Mouse (Mus musculus) kidney, adult 2 months (tissue): ENCODE data around the gene Gm14569. TPM values are rescaled to one million over a fixed set of nuclear protein-coding genes. Genes with fewer than 3 reads are reported as not detected.
A peak's percentile ranks its signal among the peaks of the same experiment; 100 is the strongest.

Experiments used
- DNase-seq: peaks from one replicate; pipeline ENCODE4 v3.0.0; 2021
- H3K27ac ChIP-seq: fragments of 200-500 bp; 2 replicates; pipeline ENCODE4 v1.5.1; 2012; ENCODE audit warnings: low read depth, low read length, control low read depth, inconsistent platforms; ENCODE audit not compliant: insufficient read depth
- H3K27me3 ChIP-seq: fragments of 200-500 bp; replicated peaks from 2 replicates; pipeline ENCODE4 v1.6.1; 2012; ENCODE audit warnings: mild to moderate bottlenecking, moderate library complexity, low read length, inconsistent platforms; ENCODE audit not compliant: control insufficient read depth, insufficient read depth
- H3K36me3 ChIP-seq: fragments of 200-500 bp; 2 replicates; pipeline ENCODE4 v1.6.1; 2012; ENCODE audit warnings: mild to moderate bottlenecking, moderate library complexity, low read length, inconsistent platforms; ENCODE audit not compliant: control insufficient read depth, insufficient read depth
- H3K4me1 ChIP-seq: fragments of 200-500 bp; 2 replicates; pipeline ENCODE4 v1.6.1; 2011; ENCODE audit warnings: low read length; ENCODE audit not compliant: control insufficient read depth, insufficient read depth
- H3K4me3 ChIP-seq: fragments of 200-500 bp; 2 replicates; pipeline ENCODE4 v1.5.1; 2011; ENCODE audit warnings: mild to moderate bottlenecking, low read depth, low read length, control low read depth; ENCODE audit not compliant: insufficient read depth
- CTCF ChIP-seq: fragments of 200-500 bp; conservative IDR thresholded peaks from 2 replicates; pipeline ENCODE4 v1.5.1; 2011; ENCODE audit warnings: low read depth, mild to moderate bottlenecking, control low read depth, low read length, moderate library complexity, mixed read lengths; ENCODE audit not compliant: insufficient read depth, insufficient read length
- POLR2A ChIP-seq: fragments of 200-500 bp; IDR thresholded peaks from one replicate; pipeline ENCODE4 v1.6.1; 2011; ENCODE audit warnings: low read depth, low read length, control low read depth
- WGBS: fragments of 180-500 bp; shearing (Covaris S2); methylation state at CpG from one replicate; pipeline ENCODE4 v1.1.7; 2018; 5-methylcytosine and 5-hydroxymethylcytosine counted together
- polyA plus RNA-seq: library from polyadenylated mRNA; depleted of rRNA; stranded (reverse); fragments of >200 nt; gene quantifications from 2 replicates; pipeline ENCODE4 v1.2.3, GENCODE M21; 2012; rRNA removed

Gene Gm14569
- polyA plus RNA-seq, 1 experiment: not detected

DNA sequence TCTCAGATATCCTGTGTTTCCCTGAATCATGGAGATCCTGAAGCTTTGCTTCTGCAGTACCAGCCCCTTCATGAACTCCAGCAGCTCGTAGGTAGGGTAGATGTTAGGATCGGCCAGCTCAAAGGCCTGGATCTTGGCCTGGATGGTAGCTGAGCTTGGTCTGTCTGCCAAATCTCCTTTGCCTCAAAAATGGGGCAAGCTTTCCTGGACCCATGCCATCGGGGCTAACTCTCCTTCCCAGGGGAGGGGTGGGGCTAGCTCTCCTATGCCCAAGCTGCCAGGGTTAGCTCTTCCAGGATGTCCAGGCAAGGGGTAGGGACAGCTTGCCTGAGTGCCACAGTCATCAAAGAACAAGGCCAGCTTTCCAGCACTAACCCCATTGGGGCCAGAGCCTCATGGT lies 72.5 kb downstream of the Gm14569 start:
- H3K36me3 ChIP-seq: no peaks in the 10 kb centered on the region
- 92% methylated on average over 3 of the region's 3 CpGs for WGBS
- H3K4me1 ChIP-seq: no peaks in the 10 kb centered on the region
- no peak for TF ChIP-seq POLR2A
- no peak for TF ChIP-seq CTCF
- peak; percentile 1 for DNase-seq
- H3K27ac ChIP-seq: no peak overlapping the region
- H3K27me3 ChIP-seq: no peaks in the 10 kb centered on the region
- H3K4me3 ChIP-seq: no peak overlapping the region

DNA sequence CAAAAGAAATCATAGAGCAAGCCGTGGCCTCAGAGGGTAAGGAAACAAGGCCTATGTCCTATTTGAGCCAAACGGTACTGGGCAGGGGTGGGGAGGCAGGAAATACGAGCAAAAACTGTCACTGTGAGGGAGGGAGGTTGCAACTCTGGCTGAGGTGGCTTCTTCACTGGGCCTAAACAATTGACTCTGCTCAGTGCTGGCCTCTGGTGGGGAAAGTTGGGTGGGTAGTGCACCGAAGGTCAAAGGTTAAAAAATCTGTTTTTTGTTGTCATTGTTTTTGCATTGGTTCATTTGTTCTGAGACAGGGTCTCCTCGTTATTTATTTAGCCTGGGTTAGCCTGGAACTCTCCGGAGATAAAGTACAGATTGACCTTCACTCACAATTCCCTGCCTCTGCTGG lies 89.3 kb downstream of the Gm14569 start:
- TF ChIP-seq POLR2A (no peak), CTCF (no peak)
- no peaks in the 10 kb centered on the region for H3K4me1 ChIP-seq
- no peaks in the 10 kb centered on the region for H3K36me3 ChIP-seq
- peak; percentile 2 for DNase-seq
- WGBS: 48% methylated on average over 6 of the region's 6 CpGs
- no peak overlapping the region for H3K4me3 ChIP-seq
- no peaks in the 10 kb centered on the region for H3K27me3 ChIP-seq
- no peak overlapping the region for H3K27ac ChIP-seq

DNA sequence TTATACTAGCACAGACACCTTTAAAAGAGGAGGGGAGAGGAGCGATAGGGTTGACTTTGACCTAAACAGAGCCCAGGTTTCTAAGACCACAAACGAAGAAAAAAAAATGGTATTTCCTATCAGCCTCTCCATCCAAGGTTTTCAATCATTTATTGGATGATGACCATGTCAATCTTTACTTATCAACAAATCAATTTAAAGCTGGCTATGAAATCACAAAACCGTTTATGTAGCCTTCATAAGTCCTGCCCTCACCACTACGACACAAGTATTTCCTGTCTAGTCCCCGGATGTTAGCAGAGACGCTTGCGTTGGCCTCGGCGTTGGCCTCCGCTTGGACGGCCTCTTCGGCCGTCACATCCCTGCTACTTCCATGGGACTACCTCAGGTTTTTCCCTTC lies 90.7 kb downstream of the Gm14569 start, which contains the start of gene Gm6268:
Gene Gm6268 (plus strand): TSS at position 301 of the 400 bp plus-strand sequence.
- no peaks in the 10 kb centered on the region for H3K4me1 ChIP-seq
- TF ChIP-seq POLR2A (no peak), CTCF (no peak)
- DNase-seq: no peak
- H3K36me3 ChIP-seq: no peaks in the 10 kb centered on the region
- 93% methylated on average over 13 of the region's 13 CpGs for WGBS
- H3K4me3 ChIP-seq: no peak within 1 kb of the TSS
- no peak within 1 kb of the TSS for H3K27ac ChIP-seq
- no peaks in the 10 kb centered on the region for H3K27me3 ChIP-seq

DNA sequence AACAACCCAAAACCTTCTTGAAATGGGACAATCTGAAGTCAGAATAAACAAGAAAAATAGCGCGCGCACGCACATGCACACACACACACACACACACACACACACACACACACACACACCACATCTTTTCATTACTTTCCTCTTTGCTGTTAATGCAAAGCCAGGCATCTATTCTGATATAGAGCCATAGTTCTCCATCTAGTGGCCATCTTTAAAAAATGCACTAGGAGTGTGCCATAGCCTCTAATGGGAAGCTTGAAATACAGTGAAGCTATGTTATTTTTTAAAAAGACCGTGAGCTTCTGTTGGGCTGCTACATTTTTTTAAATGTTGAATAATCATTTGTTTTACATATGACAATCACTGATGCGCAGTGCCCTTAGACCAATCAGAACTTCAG lies 98.4 kb downstream of the Gm14569 start:
- DNase-seq: peak; percentile 15
- WGBS: 37% methylated on average over 6 of the region's 6 CpGs

DNA sequence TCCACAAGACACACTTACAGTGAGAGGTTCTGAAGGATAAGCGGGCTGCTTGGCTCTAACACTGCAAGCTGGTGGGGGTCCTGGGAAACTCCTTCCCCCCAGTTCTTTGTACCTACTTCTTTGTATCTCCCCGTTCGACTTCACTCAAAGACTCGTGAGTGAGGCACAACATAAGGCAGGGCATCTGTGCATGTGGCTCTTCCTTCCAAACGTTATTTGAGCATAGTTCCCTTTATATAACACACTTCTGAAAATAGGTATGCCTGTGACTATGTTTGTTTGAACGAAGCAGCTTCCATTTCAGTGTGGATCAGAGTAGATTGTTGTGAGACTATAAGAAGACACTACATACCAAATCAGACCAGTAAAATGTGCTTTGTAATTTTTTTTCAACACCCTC lies 99.0 kb downstream of the Gm14569 start:
- 72% methylated on average over 6 of the region's 6 CpGs for WGBS
- H3K27me3 ChIP-seq: no peaks in the 10 kb centered on the region
- TF ChIP-seq POLR2A (no peak), CTCF (no peak)
- H3K27ac ChIP-seq: no peak overlapping the region
- no peak overlapping the region for H3K4me3 ChIP-seq
- H3K4me1 ChIP-seq: no peaks in the 10 kb centered on the region
- no peaks in the 10 kb centered on the region for H3K36me3 ChIP-seq
- DNase-seq: no peak

More for the DNA sequence above, 98.4 kb downstream of the Gm14569 start:
- H3K27me3 ChIP-seq: no peaks in the 10 kb centered on the region
- TF ChIP-seq CTCF (no peak), POLR2A (no peak)
- no peak overlapping the region for H3K4me3 ChIP-seq
- H3K36me3 ChIP-seq: no peaks in the 10 kb centered on the region
- no peak overlapping the region for H3K27ac ChIP-seq
- no peaks in the 10 kb centered on the region for H3K4me1 ChIP-seq

DNA sequence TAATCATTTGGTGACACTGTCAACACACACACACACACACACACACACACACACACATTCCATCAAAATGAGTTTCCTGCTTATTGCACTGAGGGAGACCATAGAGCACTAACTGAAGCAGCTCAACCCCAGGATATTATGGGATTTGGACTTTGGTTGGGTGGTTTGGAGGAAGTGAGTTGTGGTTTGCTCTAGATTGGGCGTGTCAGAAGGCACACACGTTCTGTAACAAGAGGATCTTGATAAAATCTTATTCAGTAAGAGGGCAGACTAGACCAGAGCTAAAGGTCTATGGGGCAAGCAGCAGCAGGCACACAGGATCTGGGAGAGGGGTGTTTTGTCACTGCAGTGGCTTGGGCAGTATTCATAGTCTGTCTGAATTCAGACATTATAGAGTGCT lies 101.1 kb downstream of the Gm14569 start:
- Histone ChIP-seq H3K4me1 (no peaks in the 10 kb centered on the region), H3K4me3 (no peak overlapping the region), H3K36me3 (no peaks in the 10 kb centered on the region), H3K27ac (no peak overlapping the region), H3K27me3 (no peaks in the 10 kb centered on the region)
- WGBS: 62% methylated on average over 2 of the region's 2 CpGs
- DNase-seq: no peak
- TF ChIP-seq POLR2A: no peak
- TF ChIP-seq CTCF: no peak

DNA sequence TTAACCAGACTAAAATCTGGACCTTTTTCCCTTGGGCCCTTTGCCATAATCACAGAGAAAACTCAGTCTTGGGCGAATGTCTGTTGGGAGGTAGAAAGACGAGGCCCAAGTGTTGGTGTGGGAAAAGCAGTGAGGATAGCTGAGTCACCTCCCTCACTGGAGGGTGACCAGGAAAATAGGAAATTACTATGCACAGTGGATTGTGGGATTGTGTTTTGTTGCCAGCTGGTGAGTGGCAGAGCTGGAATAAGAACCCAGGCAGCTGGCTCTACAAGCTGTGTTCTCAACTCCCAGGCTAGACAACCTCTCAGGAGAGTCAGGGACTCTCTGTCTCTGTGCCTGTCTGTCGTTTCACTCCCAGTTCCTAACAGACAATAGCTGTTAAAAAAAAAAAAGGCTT lies 101.7 kb downstream of the Gm14569 start:
- Histone ChIP-seq H3K36me3 (no peaks in the 10 kb centered on the region), H3K4me1 (no peaks in the 10 kb centered on the region), H3K27me3 (no peaks in the 10 kb centered on the region), H3K27ac (no peak overlapping the region), H3K4me3 (no peak overlapping the region)
- TF ChIP-seq POLR2A (no peak), CTCF (no peak)
- WGBS: 50% methylated on average over 3 of the region's 3 CpGs
- no peak for DNase-seq

DNA sequence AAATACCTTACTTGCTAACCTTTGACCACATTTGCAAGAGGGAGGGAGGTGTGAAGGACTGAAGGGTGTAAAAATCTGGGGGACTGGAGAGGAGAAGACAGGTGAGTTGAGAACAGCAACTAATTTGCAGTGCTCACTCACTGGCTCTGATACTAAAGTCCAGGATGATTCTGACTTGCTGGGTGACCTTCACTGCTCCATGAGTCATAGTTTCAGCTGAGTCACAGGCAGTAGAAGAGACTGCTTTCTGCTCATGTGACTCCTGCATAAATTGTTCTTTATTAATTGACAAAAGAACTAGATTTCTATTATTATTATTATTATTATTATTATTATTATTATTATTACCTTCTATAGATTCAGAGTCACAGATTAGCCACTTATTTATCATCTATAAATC lies 106.3 kb downstream of the Gm14569 start:
- H3K27ac ChIP-seq: no peak overlapping the region
- H3K4me3 ChIP-seq: no peak overlapping the region
- no peaks in the 10 kb centered on the region for H3K27me3 ChIP-seq
- no peaks in the 10 kb centered on the region for H3K36me3 ChIP-seq
- H3K4me1 ChIP-seq: no peaks in the 10 kb centered on the region
- no peak for DNase-seq
- TF ChIP-seq CTCF (no peak), POLR2A (no peak)

Other genes with a start within 250 kb of the Gm14569 start
- gene Lonrf3, start 163.5 kb downstream of the Gm14569 start, polyA plus RNA-seq: 2.3 and 2.6 TPM in 2 replicates
- not detected in 2 replicates for gene Gm6268, start 90.5 kb downstream of the Gm14569 start, polyA plus RNA-seq
- 127 and 166 TPM in 2 replicates for gene Pgrmc1, start 106.4 kb upstream of the Gm14569 start, polyA plus RNA-seq
- gene Akap17b, start 153.6 kb upstream of the Gm14569 start, polyA plus RNA-seq: 0.56 and 0.64 TPM in 2 replicates